Mouse (Mus musculus): ENCODE measurements around the gene Tmem163. TPM values are rescaled to one million over a fixed set of nuclear protein-coding genes. Genes with fewer than 3 reads are reported as not detected.

Gene Tmem163
- polyA plus RNA-seq, 1 experiment = not detected

DNA sequence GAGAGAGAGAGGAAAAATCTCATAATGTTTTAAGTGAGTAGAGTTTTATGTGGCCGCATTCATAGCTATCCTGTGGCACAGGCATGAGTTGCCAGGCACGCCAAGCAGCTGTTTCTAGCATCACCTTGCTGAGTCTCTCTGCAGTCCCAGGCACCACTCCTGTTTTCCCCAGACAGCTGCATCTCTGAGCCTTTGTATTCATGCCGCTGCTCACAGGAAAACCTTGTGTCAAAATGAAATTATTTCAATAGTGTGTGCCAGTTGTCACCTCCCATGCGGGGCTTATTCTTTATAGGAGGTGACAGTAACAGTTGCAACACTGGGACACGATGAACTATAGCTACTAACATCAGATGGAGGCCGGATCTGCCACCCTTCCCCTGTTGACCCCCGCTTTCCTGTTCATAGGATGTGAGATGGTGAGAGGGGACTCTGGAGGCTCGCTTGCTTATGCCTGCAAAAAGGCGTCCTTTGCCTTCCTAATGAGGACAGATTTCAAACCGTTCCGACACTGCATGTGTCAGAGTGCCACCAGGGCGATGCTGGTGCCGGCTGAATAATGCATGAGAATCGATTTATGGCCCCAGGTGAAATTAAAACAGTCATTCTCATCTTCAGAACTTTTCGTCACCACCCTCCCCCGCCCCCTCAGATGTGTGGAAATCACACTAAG lies 171.1 kb downstream of the Tmem163 start:
- Histone ChIP-seq H3ac (ENCODE audit: control insufficient read depth, insufficient read length) (no peak overlapping the region), H3K4me2 (ENCODE audit: low read depth) (no peak overlapping the region), H3K27me3 (ENCODE audit: control insufficient read depth, insufficient read depth, insufficient read length) (peaks cover 13% of the 10 kb centered on the region), H3K4me3 (no peak overlapping the region), H3K36me3 (ENCODE audit: control insufficient read depth, insufficient read depth) (no peaks in the 10 kb centered on the region), H3K79me2 (ENCODE audit: control insufficient read depth, insufficient read depth) (no peaks in the 10 kb centered on the region)
- TF ChIP-seq E2F4 (IDR thresholded peaks at IDR 0.05; ENCODE audit: insufficient read depth) (no peak), POLR2A (IDR thresholded peaks at IDR 0.05; ENCODE audit: insufficient read length, low read depth) (no peak), CEBPB (IDR thresholded peaks at IDR 0.05; ENCODE audit: insufficient read depth, poor library complexity, severe bottlenecking) (no peak), TCF3 (IDR thresholded peaks at IDR 0.05; ENCODE audit: insufficient read length, low read depth) (no peak), TCF12 (IDR thresholded peaks at IDR 0.05; ENCODE audit: insufficient read depth, poor library complexity, severe bottlenecking) (no peak), SRF (IDR thresholded peaks at IDR 0.05; ENCODE audit: control insufficient read depth, insufficient read length, low read depth) (no peak), POLR2AphosphoS2 (IDR thresholded peaks at IDR 0.05; ENCODE audit: insufficient read length, low read depth) (no peak), MAX (IDR thresholded peaks at IDR 0.05; ENCODE audit: low read depth) (no peak), USF1 (IDR thresholded peaks at IDR 0.05; ENCODE audit: low read depth) (no peak), MYOG (IDR thresholded peaks at IDR 0.05; ENCODE audit: control insufficient read depth in 1 of 3, insufficient read depth in 1 of 3, insufficient read length in 2 of 3, low read depth in 2 of 3) (no peak), REST (IDR thresholded peaks at IDR 0.05; ENCODE audit: insufficient read depth, insufficient read length) (no peak), MYOD1 (IDR thresholded peaks at IDR 0.05; ENCODE audit: control insufficient read depth in 1 of 3, insufficient read length in 2 of 3, low read depth in 2 of 3) (no peak)

DNA sequence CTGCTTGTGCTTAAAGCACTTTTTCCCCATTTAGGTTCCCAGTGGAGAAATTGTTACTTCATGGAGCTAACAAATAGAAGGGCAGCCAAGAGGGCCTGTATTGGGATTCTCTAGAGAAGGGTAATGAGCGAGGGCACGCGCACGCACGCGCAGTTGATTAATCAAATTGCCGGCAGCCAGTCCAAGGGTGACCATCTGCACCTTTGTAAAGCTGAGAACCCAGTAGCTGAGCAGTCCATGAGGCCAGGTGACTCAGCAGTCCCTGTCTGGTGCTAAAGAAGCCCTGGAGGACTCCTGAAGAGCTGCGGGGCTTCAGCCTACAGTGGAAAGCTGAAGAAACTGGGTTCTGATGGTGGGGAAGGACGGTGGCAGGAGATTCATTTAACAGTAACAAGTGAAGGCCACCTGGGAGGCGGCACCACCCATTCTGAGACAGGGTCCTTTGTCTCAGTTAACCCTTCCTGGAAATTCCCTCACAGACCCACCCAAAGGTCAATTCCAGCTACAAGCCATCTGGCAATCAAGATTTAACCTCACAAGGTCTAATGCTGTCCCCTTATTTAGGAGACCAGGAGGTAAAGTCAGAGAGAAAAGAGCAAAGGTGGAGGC lies 172.2 kb downstream of the Tmem163 start:
- Histone ChIP-seq H3K79me2 (ENCODE audit: control insufficient read depth, insufficient read depth) (no peaks in the 10 kb centered on the region), H3K36me3 (ENCODE audit: control insufficient read depth, insufficient read depth) (no peaks in the 10 kb centered on the region), H3ac (ENCODE audit: control insufficient read depth, insufficient read length) (no peak overlapping the region), H3K4me2 (ENCODE audit: low read depth) (no peak overlapping the region), H3K4me3 (no peak overlapping the region), H3K27me3 (ENCODE audit: control insufficient read depth, insufficient read depth, insufficient read length) (peaks cover 13% of the 10 kb centered on the region)
- TF ChIP-seq POLR2AphosphoS2 (IDR thresholded peaks at IDR 0.05; ENCODE audit: insufficient read length, low read depth) (no peak), USF1 (IDR thresholded peaks at IDR 0.05; ENCODE audit: low read depth) (no peak), POLR2A (IDR thresholded peaks at IDR 0.05; ENCODE audit: insufficient read length, low read depth) (no peak), TCF12 (IDR thresholded peaks at IDR 0.05; ENCODE audit: insufficient read depth, poor library complexity, severe bottlenecking) (no peak), MAX (IDR thresholded peaks at IDR 0.05; ENCODE audit: low read depth) (no peak), SRF (IDR thresholded peaks at IDR 0.05; ENCODE audit: control insufficient read depth, insufficient read length, low read depth) (no peak), TCF3 (IDR thresholded peaks at IDR 0.05; ENCODE audit: insufficient read length, low read depth) (no peak), E2F4 (IDR thresholded peaks at IDR 0.05; ENCODE audit: insufficient read depth) (no peak), MYOD1 (IDR thresholded peaks at IDR 0.05; ENCODE audit: control insufficient read depth in 1 of 3, insufficient read length in 2 of 3, low read depth in 2 of 3) (no peak), CEBPB (IDR thresholded peaks at IDR 0.05; ENCODE audit: insufficient read depth, poor library complexity, severe bottlenecking) (no peak), MYOG (IDR thresholded peaks at IDR 0.05; ENCODE audit: control insufficient read depth in 1 of 3, insufficient read depth in 1 of 3, insufficient read length in 2 of 3, low read depth in 2 of 3) (no peak), REST (IDR thresholded peaks at IDR 0.05; ENCODE audit: insufficient read depth, insufficient read length) (no peak)

GRCm38 (mm10) chr1:127500701-127501100 lies 178.6 kb downstream of the Tmem163 start:
- H3K4me2 ChIP-seq (ENCODE audit: low read depth) = no peak overlapping the region
- no peaks in the 10 kb centered on the region for H3K79me2 ChIP-seq (ENCODE audit: control insufficient read depth, insufficient read depth)
- H3K27me3 ChIP-seq (ENCODE audit: control insufficient read depth, insufficient read depth, insufficient read length) = no peaks in the 10 kb centered on the region
- H3K4me3 ChIP-seq = no peak overlapping the region
- no peaks in the 10 kb centered on the region for H3K36me3 ChIP-seq (ENCODE audit: control insufficient read depth, insufficient read depth)
- no peak for TF ChIP-seq TCF12 (IDR thresholded peaks at IDR 0.05; ENCODE audit: insufficient read depth, poor library complexity, severe bottlenecking)
- TF ChIP-seq MYOD1 (IDR thresholded peaks at IDR 0.05; ENCODE audit: control insufficient read depth in 1 of 3, insufficient read length in 2 of 3, low read depth in 2 of 3) = no peak
- no peak for TF ChIP-seq POLR2AphosphoS2 (IDR thresholded peaks at IDR 0.05; ENCODE audit: insufficient read length, low read depth)
- no peak for TF ChIP-seq E2F4 (IDR thresholded peaks at IDR 0.05; ENCODE audit: insufficient read depth)
- TF ChIP-seq CEBPB (IDR thresholded peaks at IDR 0.05; ENCODE audit: insufficient read depth, poor library complexity, severe bottlenecking) = no peak
- TF ChIP-seq REST (IDR thresholded peaks at IDR 0.05; ENCODE audit: insufficient read depth, insufficient read length) = no peak
- no peak for TF ChIP-seq TCF3 (IDR thresholded peaks at IDR 0.05; ENCODE audit: insufficient read length, low read depth)
- no peak for TF ChIP-seq POLR2A (IDR thresholded peaks at IDR 0.05; ENCODE audit: insufficient read length, low read depth)
- TF ChIP-seq SRF (IDR thresholded peaks at IDR 0.05; ENCODE audit: control insufficient read depth, insufficient read length, low read depth) = no peak
- TF ChIP-seq MYOG (IDR thresholded peaks at IDR 0.05; ENCODE audit: control insufficient read depth in 1 of 3, insufficient read depth in 1 of 3, insufficient read length in 2 of 3, low read depth in 2 of 3) = no peak
- TF ChIP-seq USF1 (IDR thresholded peaks at IDR 0.05; ENCODE audit: low read depth) = no peak
- no peak for TF ChIP-seq MAX (IDR thresholded peaks at IDR 0.05; ENCODE audit: low read depth)
- H3ac ChIP-seq (ENCODE audit: control insufficient read depth, insufficient read length) = no peak overlapping the region

GRCm38 (mm10) chr1:127500219-127500618 lies 179.1 kb downstream of the Tmem163 start:
- TF ChIP-seq MYOG (IDR thresholded peaks at IDR 0.05; ENCODE audit: control insufficient read depth in 1 of 3, insufficient read depth in 1 of 3, insufficient read length in 2 of 3, low read depth in 2 of 3) = no peak
- no peak for TF ChIP-seq CEBPB (IDR thresholded peaks at IDR 0.05; ENCODE audit: insufficient read depth, poor library complexity, severe bottlenecking)
- TF ChIP-seq MAX (IDR thresholded peaks at IDR 0.05; ENCODE audit: low read depth) = no peak
- TF ChIP-seq E2F4 (IDR thresholded peaks at IDR 0.05; ENCODE audit: insufficient read depth) = no peak
- TF ChIP-seq TCF3 (IDR thresholded peaks at IDR 0.05; ENCODE audit: insufficient read length, low read depth) = no peak
- TF ChIP-seq POLR2AphosphoS2 (IDR thresholded peaks at IDR 0.05; ENCODE audit: insufficient read length, low read depth) = no peak
- no peak for TF ChIP-seq SRF (IDR thresholded peaks at IDR 0.05; ENCODE audit: control insufficient read depth, insufficient read length, low read depth)
- no peak for TF ChIP-seq POLR2A (IDR thresholded peaks at IDR 0.05; ENCODE audit: insufficient read length, low read depth)
- no peak for TF ChIP-seq REST (IDR thresholded peaks at IDR 0.05; ENCODE audit: insufficient read depth, insufficient read length)
- no peak for TF ChIP-seq USF1 (IDR thresholded peaks at IDR 0.05; ENCODE audit: low read depth)
- no peak for TF ChIP-seq TCF12 (IDR thresholded peaks at IDR 0.05; ENCODE audit: insufficient read depth, poor library complexity, severe bottlenecking)
- TF ChIP-seq MYOD1 (IDR thresholded peaks at IDR 0.05; ENCODE audit: control insufficient read depth in 1 of 3, insufficient read length in 2 of 3, low read depth in 2 of 3) = no peak

More at GRCm38 (mm10) chr1:127500219-127500618, 179.1 kb downstream of the Tmem163 start:
- Histone ChIP-seq H3ac (ENCODE audit: control insufficient read depth, insufficient read length) (no peak overlapping the region), H3K79me2 (ENCODE audit: control insufficient read depth, insufficient read depth) (no peaks in the 10 kb centered on the region), H3K36me3 (ENCODE audit: control insufficient read depth, insufficient read depth) (no peaks in the 10 kb centered on the region), H3K4me3 (no peak overlapping the region), H3K4me2 (ENCODE audit: low read depth) (no peak overlapping the region), H3K27me3 (ENCODE audit: control insufficient read depth, insufficient read depth, insufficient read length) (no peaks in the 10 kb centered on the region)
